Mouse (Mus musculus) adrenal gland, adult 18-20 months (tissue): Measurements from ENCODE around the gene Vmn2r74. TPM values are rescaled to one million over a fixed set of nuclear protein-coding genes. Genes with fewer than 3 reads are reported as not detected.

Experiments
- DNase-seq, 2 experiments: peaks; one replicate each; pipeline ENCODE4 v3.0.0; 2021 to 2022; ENCODE audit warnings: low spot score in 2 of 2
- long read RNA-seq, 2 experiments: library from polyadenylated mRNA; stranded (forward); transcript quantifications; one replicate each; pipeline ENCODE4 v2.0.0; 2021
- total RNA-seq, 2 experiments: library from RNA; stranded (reverse); gene quantifications; 1 replicate in 1 of 2; 2 replicates in 1 of 2; pipeline ENCODE4 v1.2.3; 2021

Vmn2r74 gene
- total RNA-seq = not detected
- long read RNA-seq, experiment 1 = 0 reads
- long read RNA-seq, experiment 2 = 0 reads

DNA sequence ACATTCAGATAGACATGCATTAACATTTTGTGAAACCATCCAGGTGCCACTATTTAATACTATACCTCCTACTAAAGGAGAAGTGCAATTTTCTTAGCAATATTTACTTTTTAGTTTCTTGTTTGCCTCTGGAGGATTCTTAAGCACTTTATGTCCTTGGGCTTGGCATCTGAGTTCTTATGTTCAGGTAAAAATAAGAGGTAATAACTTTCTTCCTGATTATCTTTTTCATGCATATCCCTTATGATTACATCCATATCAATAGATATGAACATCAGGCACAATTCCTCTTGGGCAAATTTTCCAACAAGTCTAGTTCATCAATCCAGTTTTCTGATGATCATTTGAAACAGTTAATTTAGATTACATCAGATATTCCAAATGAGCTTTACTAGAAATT lies at the start of gene Vmn2r74:
TSS of gene Vmn2r74 (minus strand) at position 101 of the 400 bp plus-strand sequence.
- no peak for DNase-seq

DNA sequence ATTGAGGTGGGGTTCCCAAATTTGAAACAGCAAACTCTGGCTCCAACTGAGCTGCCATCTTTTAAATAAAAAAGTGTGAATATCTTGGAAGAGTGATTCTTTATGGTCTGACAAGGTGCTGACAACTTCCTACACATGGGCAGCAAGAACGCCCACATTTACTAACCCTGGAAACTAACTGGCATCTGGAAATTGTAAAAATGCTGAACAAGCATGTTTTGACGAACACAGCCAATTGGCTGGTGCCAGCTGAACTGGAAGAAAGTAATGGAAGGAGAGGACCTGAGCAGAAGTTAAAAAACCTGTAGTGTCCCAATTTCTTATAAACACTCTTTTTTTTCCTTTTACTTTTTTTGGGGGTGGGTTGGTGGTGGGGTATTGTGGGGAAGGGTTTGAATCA lies 46.1 kb upstream of the Vmn2r74 start:
- DNase-seq = no peak

Other genes with a start within 250 kb of the Vmn2r74 start
- gene Vmn2r72, start 206.5 kb downstream of the Vmn2r74 start, total RNA-seq = not detected
- gene Vmn2r73, start 85.4 kb downstream of the Vmn2r74 start, total RNA-seq = not detected
- gene Vmn2r75, start 210.1 kb upstream of the Vmn2r74 start, total RNA-seq = not detected